ENCODE assay signal across 15 mouse cellular contexts in the genomic region with DNA sequence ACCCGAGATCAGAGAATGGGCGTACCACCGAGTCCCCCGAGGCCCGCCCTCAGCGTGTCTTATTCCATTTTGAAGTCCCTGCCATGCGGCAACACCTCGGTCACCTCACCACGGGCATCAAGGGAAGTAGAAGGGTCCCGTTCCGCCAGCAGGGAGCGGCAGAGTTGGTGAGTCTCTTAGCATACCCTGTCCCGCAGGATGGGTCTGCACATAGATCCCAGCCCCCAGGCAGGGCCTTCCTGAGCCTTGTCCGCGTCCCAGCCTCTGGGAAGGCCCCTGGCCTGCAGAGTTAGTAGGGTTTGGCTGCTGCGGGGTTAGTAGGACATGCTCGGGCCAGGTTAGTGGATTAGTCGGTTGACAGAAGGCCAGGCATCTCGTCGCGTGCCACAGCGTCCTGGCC. TPM values are rescaled to one million over a fixed set of nuclear protein-coding genes. Genes with fewer than 3 reads are reported as not detected.
A peak's percentile ranks its signal among the peaks of the same experiment; 100 is the strongest.
DNase-seq lines count a peak whose midpoint lies in the region; ATAC-seq and TF ChIP-seq lines count a peak whose summit lies in the region.
"Had no signal": no experiment of that assay in that cellular context is flagged by ENCODE, and none has a peak within 500 bp of the region (broad histone marks: within the 10 kb centered on the region; RNA-seq: fewer than 3 reads in every experiment).

No protein-coding gene starts in this region.

- H3K9me3 ChIP-seq in kidney, postnatal 0 days (replicated peaks; ENCODE audit: low read length): no peaks in the 10 kb centered on the region
- no peaks in the 10 kb centered on the region for H3K9me3 ChIP-seq in kidney, embryonic 16.5 days (ENCODE audit: low read length)
- H3K9me3 ChIP-seq in embryonic facial prominence, embryonic 10.5 days: no peaks in the 10 kb centered on the region
- no peaks in the 10 kb centered on the region for H3K9me3 ChIP-seq in hindbrain, embryonic 15.5 days
- no peaks in the 10 kb centered on the region for H3K9me3 ChIP-seq in neural tube, embryonic 12.5 days

- no peak overlapping the region for H3K4me3 ChIP-seq in kidney, postnatal 0 days (replicated peaks; ENCODE audit: low read depth, low read length)
- no peak overlapping the region for H3K4me3 ChIP-seq in kidney, embryonic 16.5 days (ENCODE audit: low read length)
- no peak overlapping the region for H3K4me3 ChIP-seq in embryonic facial prominence, embryonic 10.5 days
- no peak overlapping the region for H3K4me3 ChIP-seq in hindbrain, embryonic 15.5 days
- H3K4me3 ChIP-seq in neural tube, embryonic 12.5 days: no peak overlapping the region

- DNase-seq in kidney, postnatal 0 days (ENCODE audit: low spot score): no peak
- DNase-seq in embryonic facial prominence, embryonic 10.5 days (ENCODE audit: low spot score): no peak
- no peak for DNase-seq in thymus, postnatal 14 days
- no peak for DNase-seq in thymus, postnatal 10 days (ENCODE audit: low spot score in 2 of 2)
- no peak for DNase-seq in adrenal gland, postnatal 25 days
- DNase-seq: adrenal gland, postnatal 10 days; gastrocnemius, postnatal 25 days; heart, postnatal 10 days; kidney, adult 18-20 months had no signal

- H3K27ac ChIP-seq in kidney, postnatal 0 days: no peak overlapping the region
- H3K27ac ChIP-seq in kidney, embryonic 16.5 days (ENCODE audit: low read length): no peak overlapping the region
- H3K27ac ChIP-seq in embryonic facial prominence, embryonic 10.5 days (replicated peaks): peak overlapping the region; percentile 61
- peak overlapping the region; percentile 80; the same call in 1 of the 2 replicates for H3K27ac ChIP-seq in hindbrain, embryonic 15.5 days (replicated peaks)
- H3K27ac ChIP-seq in neural tube, embryonic 12.5 days: peak overlapping the region; percentile 57

- H3K9ac ChIP-seq in kidney, postnatal 0 days (ENCODE audit: low read depth, low read length): no peak overlapping the region
- no peak overlapping the region for H3K9ac ChIP-seq in kidney, embryonic 16.5 days (replicated peaks; ENCODE audit: low read length)
- H3K9ac ChIP-seq in hindbrain, embryonic 15.5 days: no peak overlapping the region
- H3K9ac ChIP-seq in neural tube, embryonic 12.5 days: peak overlapping the region; percentile 30; the same call in 1 of the 2 replicates

- H3K4me1 ChIP-seq in kidney, postnatal 0 days (replicated peaks; ENCODE audit: insufficient read depth, low read length): peaks cover 6% of the 10 kb centered on the region; the same call in 1 of the 2 replicates
- peaks cover 11% of the 10 kb centered on the region for H3K4me1 ChIP-seq in kidney, embryonic 16.5 days (ENCODE audit: insufficient read depth, low read length)
- H3K4me1 ChIP-seq in embryonic facial prominence, embryonic 10.5 days: peaks cover 82% of the 10 kb centered on the region
- H3K4me1 ChIP-seq in hindbrain, embryonic 15.5 days (replicated peaks): peaks cover 82% of the 10 kb centered on the region
- peaks cover 84% of the 10 kb centered on the region for H3K4me1 ChIP-seq in neural tube, embryonic 12.5 days

- no peak for ATAC-seq in kidney, postnatal 0 days (replicated peaks; ENCODE audit: low FRiP score, low read depth)
- no peak for ATAC-seq in kidney, embryonic 16.5 days (ENCODE audit: low FRiP score, low TSS enrichment)
- no peak for ATAC-seq in hindbrain, embryonic 15.5 days (ENCODE audit: low FRiP score, low read depth)
- ATAC-seq in neural tube, embryonic 12.5 days (ENCODE audit: low FRiP score, low read depth): no peak
- ATAC-seq: CD4-positive, CD25-positive, alpha-beta regulatory T cell, adult 4 months; lung, postnatal 0 days had no signal

- TF ChIP-seq CTCF in kidney, postnatal 0 days (IDR thresholded peaks at IDR 0.05; ENCODE audit: low read depth): peak; percentile 21; the same call in 1 of the 2 replicates

- WGBS in kidney, postnatal 0 days: 65% methylated on average over 22 of the region's 22 CpGs
- 60% methylated on average over 22 of the region's 22 CpGs for WGBS in kidney, embryonic 16.5 days
- 50% methylated on average over 22 of the region's 22 CpGs for WGBS in embryonic facial prominence, embryonic 10.5 days
- WGBS in hindbrain, embryonic 15.5 days: 41% methylated on average over 22 of the region's 22 CpGs
- WGBS in neural tube, embryonic 12.5 days: 55% methylated on average over 22 of the region's 22 CpGs

- no peaks in the 10 kb centered on the region for H3K27me3 ChIP-seq in kidney, postnatal 0 days (ENCODE audit: insufficient read depth, low read length)
- H3K27me3 ChIP-seq in kidney, embryonic 16.5 days (ENCODE audit: insufficient read depth, low read length): no peaks in the 10 kb centered on the region
- peaks cover 12% of the 10 kb centered on the region for H3K27me3 ChIP-seq in embryonic facial prominence, embryonic 10.5 days (replicated peaks; ENCODE audit: low read depth, poor library complexity, severe bottlenecking)
- H3K27me3 ChIP-seq in hindbrain, embryonic 15.5 days: no peaks in the 10 kb centered on the region
- no peaks in the 10 kb centered on the region for H3K27me3 ChIP-seq in neural tube, embryonic 12.5 days (replicated peaks)

- no peak overlapping the region for H3K4me2 ChIP-seq in kidney, postnatal 0 days (ENCODE audit: low read length)
- H3K4me2 ChIP-seq in kidney, embryonic 16.5 days (replicated peaks; ENCODE audit: low read depth, low read length): no peak overlapping the region
- no peak overlapping the region for H3K4me2 ChIP-seq in hindbrain, embryonic 15.5 days
- peak overlapping the region; percentile 25; the same call in 1 of the 2 replicates for H3K4me2 ChIP-seq in neural tube, embryonic 12.5 days (replicated peaks)

- H3K36me3 ChIP-seq in kidney, postnatal 0 days (ENCODE audit: insufficient read depth, low read length): no peaks in the 10 kb centered on the region
- no peaks in the 10 kb centered on the region for H3K36me3 ChIP-seq in kidney, embryonic 16.5 days (ENCODE audit: insufficient read depth, low read length)
- H3K36me3 ChIP-seq in embryonic facial prominence, embryonic 10.5 days (replicated peaks): peaks cover 35% of the 10 kb centered on the region
- H3K36me3 ChIP-seq in hindbrain, embryonic 15.5 days: peaks cover 23% of the 10 kb centered on the region
- H3K36me3 ChIP-seq in neural tube, embryonic 12.5 days: peaks cover 41% of the 10 kb centered on the region

RNA-seq across cellular contexts. Expression of a gene that starts 35.3 kb away (rescaled TPM):
- polyA plus RNA-seq in kidney, postnatal 0 days (2015; fragmentation: Nextera tagmentation; extraction: Ambion mirVana): 0.58 and 0.64 TPM in 2 replicates
- 0.58 and 0.81 TPM in 2 replicates for polyA plus RNA-seq in kidney, embryonic 16.5 days (2015; fragmentation: Nextera tagmentation; extraction: Ambion mirVana)
- polyA plus RNA-seq in embryonic facial prominence, embryonic 10.5 days (2016; fragmentation: Nextera tagmentation; extraction: Ambion mirVana): 0.35 and 0.69 TPM in 2 replicates
- 1.4 and 1.5 TPM in 2 replicates for polyA plus RNA-seq in hindbrain, embryonic 15.5 days (2015; fragmentation: Nextera tagmentation; extraction: Ambion mirVana)
- polyA plus RNA-seq in neural tube, embryonic 12.5 days (2016; fragmentation: Nextera tagmentation; extraction: Ambion mirVana): 2.4 and 3.0 TPM in 2 replicates
- 14.8 and 16.5 TPM in 2 replicates for total RNA-seq in adrenal gland, postnatal 25 days (2021)

RNA-seq across cellular contexts. Expression of a gene that starts 38.6 kb away (rescaled TPM):
- 3.4 TPM in 2 replicates for polyA plus RNA-seq in kidney, postnatal 0 days (2015; fragmentation: Nextera tagmentation; extraction: Ambion mirVana)
- 2.7 and 4.0 TPM in 2 replicates for polyA plus RNA-seq in kidney, embryonic 16.5 days (2015; fragmentation: Nextera tagmentation; extraction: Ambion mirVana)
- polyA plus RNA-seq in embryonic facial prominence, embryonic 10.5 days (2016; fragmentation: Nextera tagmentation; extraction: Ambion mirVana): 0.20 and 0.80 TPM in 2 replicates
- 3.9 and 5.3 TPM in 2 replicates for polyA plus RNA-seq in hindbrain, embryonic 15.5 days (2015; fragmentation: Nextera tagmentation; extraction: Ambion mirVana)
- 2.9 and 3.1 TPM in 2 replicates for polyA plus RNA-seq in neural tube, embryonic 12.5 days (2016; fragmentation: Nextera tagmentation; extraction: Ambion mirVana)
- 1.1 and 2.7 TPM in 2 replicates for total RNA-seq in adrenal gland, postnatal 25 days (2021)
- total RNA-seq: liver, adult 2 months had no signal
- polyA plus RNA-seq: CD4-positive, CD25-positive, alpha-beta regulatory T cell, adult 4 months; liver, adult 2 months had no signal

RNA-seq across cellular contexts. Expression of a gene that starts 59.5 kb away (rescaled TPM):
- 63.8 and 65.5 TPM in 2 replicates for polyA plus RNA-seq in kidney, postnatal 0 days (2015; fragmentation: Nextera tagmentation; extraction: Ambion mirVana)
- 65.8 and 68.7 TPM in 2 replicates for polyA plus RNA-seq in kidney, embryonic 16.5 days (2015; fragmentation: Nextera tagmentation; extraction: Ambion mirVana)
- polyA plus RNA-seq in embryonic facial prominence, embryonic 10.5 days (2016; fragmentation: Nextera tagmentation; extraction: Ambion mirVana): 34.0 and 35.9 TPM in 2 replicates
- 28.5 and 31.8 TPM in 2 replicates for polyA plus RNA-seq in hindbrain, embryonic 15.5 days (2015; fragmentation: Nextera tagmentation; extraction: Ambion mirVana)
- 28.7 and 35.4 TPM in 2 replicates for polyA plus RNA-seq in neural tube, embryonic 12.5 days (2016; fragmentation: Nextera tagmentation; extraction: Ambion mirVana)
- total RNA-seq in adrenal gland, postnatal 25 days (2021): 144 and 210 TPM in 2 replicates

Comparison
In these comparisons a context has a peak if more than half of its experiments do, and no peak if none do; other contexts are left out.
1. H3K27ac ChIP-seq: peak in embryonic facial prominence, embryonic 10.5 days (single experiment), hindbrain, embryonic 15.5 days (single experiment) and neural tube, embryonic 12.5 days (single experiment); none in kidney, postnatal 0 days (single experiment) and kidney, embryonic 16.5 days (single experiment).